Mouse (Mus musculus) lung, postnatal 0 days (tissue): ENCODE data around the gene Mcu.

Experiments used
- CTCF ChIP-seq: IDR thresholded peaks from 2 replicates; pipeline ENCODE4 v1.5.1; 2016; ENCODE audit warnings: antibody characterized with exemption, mild to moderate bottlenecking
- EP300 ChIP-seq: IDR thresholded peaks from 2 replicates; pipeline ENCODE4 v1.6.1; 2016; ENCODE audit warnings: antibody characterized with exemption, mild to moderate bottlenecking, control low read depth

GRCm38 (mm10) chr10:59438651-59439050 lies 177.8 kb downstream of the Mcu start:
- no peak for TF ChIP-seq CTCF
- TF ChIP-seq EP300 = no peak
